Mouse (Mus musculus) heart, postnatal 4 days (tissue): ENCODE results near the gene Gng7. TPM values are rescaled to one million over a fixed set of nuclear protein-coding genes. Genes with fewer than 3 reads are reported as not detected.

ENCODE experiments used
- DNase-seq: peaks from one replicate; pipeline ENCODE4 v3.0.0; 2021
- total RNA-seq, 2 experiments: library from RNA; stranded (reverse); gene quantifications; 2 replicates each; pipeline ENCODE4 v1.2.3; 2021

Gene Gng7
- total RNA-seq, 2 experiments from 2014 or later: 0.38 to 0.47 TPM

- DNase-seq: no peak
Observed at GRCm38 (mm10) chr10:80942919-80943318, 71.8 kb downstream of the Gng7 start.

GRCm38 (mm10) chr10:80940988-80941347 lies 73.8 kb downstream of the Gng7 start:
- DNase-seq: no peak

- DNase-seq: peak; percentile 82
Observed at GRCm38 (mm10) chr10:80940320-80940987, 74.3 kb downstream of the Gng7 start.

GRCm38 (mm10) chr10:80939671-80940070 lies 75.1 kb downstream of the Gng7 start:
- DNase-seq: peak; percentile 86

GRCm38 (mm10) chr10:80938831-80939550 lies 75.8 kb downstream of the Gng7 start:
- no peak for DNase-seq

- peak; percentile 69 for DNase-seq
Observed at GRCm38 (mm10) chr10:80937646-80938045, 77.1 kb downstream of the Gng7 start.

- no peak for DNase-seq
Observed at GRCm38 (mm10) chr10:80936810-80937164, 78.0 kb downstream of the Gng7 start.

- DNase-seq: peak; percentile 87
Observed at GRCm38 (mm10) chr10:80936135-80936809, 78.5 kb downstream of the Gng7 start.

GRCm38 (mm10) chr10:80935698-80936097 lies 79.0 kb downstream of the Gng7 start:
- no peak for DNase-seq

- no peak for DNase-seq
Observed at GRCm38 (mm10) chr10:80935241-80935640, 79.5 kb downstream of the Gng7 start.

GRCm38 (mm10) chr10:80934136-80934985 lies 80.4 kb downstream of the Gng7 start:
- DNase-seq: no peak

- peak; percentile 63 for DNase-seq
Observed at GRCm38 (mm10) chr10:80933421-80933979, 81.2 kb downstream of the Gng7 start.

GRCm38 (mm10) chr10:80932700-80933420 lies 81.9 kb downstream of the Gng7 start:
- no peak for DNase-seq

- DNase-seq: peak; percentile 57
Observed at GRCm38 (mm10) chr10:80932206-80932605, 82.5 kb downstream of the Gng7 start.

- no peak for DNase-seq
Observed at GRCm38 (mm10) chr10:80931695-80932094, 83.0 kb downstream of the Gng7 start.

- peak; percentile 75 for DNase-seq
Observed at GRCm38 (mm10) chr10:80931153-80931671, 83.5 kb downstream of the Gng7 start.

- DNase-seq: peak; percentile 57
Observed at GRCm38 (mm10) chr10:80930361-80931152, 84.2 kb downstream of the Gng7 start.

- peak; percentile 99 for DNase-seq
Observed at GRCm38 (mm10) chr10:80929299-80930226, 85.2 kb downstream of the Gng7 start, which contains the start of gene Gadd45b. Gadd45b (plus strand) TSS chr10:80930073.
